Mouse (Mus musculus): ENCODE measurements around the gene Fgfr1op. TPM values are rescaled to one million over a fixed set of nuclear protein-coding genes. Genes with fewer than 3 reads are reported as not detected.

Gene Fgfr1op
- polyA plus RNA-seq, 1 experiment from 2014 or later = 32.0 TPM

GRCm38 (mm10) chr17:8233618-8234214 is 68.4 kb downstream of the Fgfr1op start:
- no peak overlapping the region for H3K4me2 ChIP-seq (ENCODE audit: low read depth, low read length)
- H3K9ac ChIP-seq (ENCODE audit: low read depth, low read length) = no peak overlapping the region
- ATAC-seq = no peak
- 62% methylated on average over 15 of the region's 15 CpGs for WGBS
- H3K4me1 ChIP-seq (ENCODE audit: control insufficient read depth, insufficient read depth, low read length) = no peaks in the 10 kb centered on the region
- no peak overlapping the region for H3K4me3 ChIP-seq (ENCODE audit: low read length)
- H3K27ac ChIP-seq (ENCODE audit: low read length) = no peak overlapping the region
- no peaks in the 10 kb centered on the region for H3K9me3 ChIP-seq (ENCODE audit: control insufficient read depth, low read length)
- no peaks in the 10 kb centered on the region for H3K27me3 ChIP-seq (replicated peaks; ENCODE audit: control insufficient read depth, insufficient read depth, low read length)
- H3K36me3 ChIP-seq (ENCODE audit: control insufficient read depth, insufficient read depth, low read length) = no peaks in the 10 kb centered on the region

DNA sequence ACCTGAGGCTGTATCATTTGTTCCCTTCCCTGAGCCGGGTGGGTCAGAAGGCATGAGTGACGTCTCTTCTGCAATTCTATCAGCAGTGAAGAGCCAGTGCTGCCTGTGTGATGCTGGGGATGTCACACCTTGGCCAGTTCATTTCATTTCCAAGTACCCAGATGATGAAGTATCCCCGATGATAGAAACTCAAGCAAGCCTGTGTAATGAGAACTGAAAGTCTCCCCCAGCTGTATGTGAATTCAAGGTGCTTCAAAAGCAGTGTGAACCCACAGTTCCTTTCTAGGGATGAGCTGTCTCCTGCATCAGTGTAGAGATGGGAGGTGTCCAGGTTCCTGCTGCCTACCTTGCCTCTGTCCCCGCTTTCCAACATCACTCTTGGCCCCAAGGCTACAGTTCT is 69.2 kb downstream of the Fgfr1op start:
- Histone ChIP-seq H3K9me3 (ENCODE audit: control insufficient read depth, low read length) (no peaks in the 10 kb centered on the region), H3K4me3 (ENCODE audit: low read length) (no peak overlapping the region), H3K9ac (ENCODE audit: low read depth, low read length) (no peak overlapping the region), H3K4me1 (ENCODE audit: control insufficient read depth, insufficient read depth, low read length) (no peaks in the 10 kb centered on the region), H3K36me3 (ENCODE audit: control insufficient read depth, insufficient read depth, low read length) (no peaks in the 10 kb centered on the region), H3K4me2 (ENCODE audit: low read depth, low read length) (no peak overlapping the region), H3K27me3 (replicated peaks; ENCODE audit: control insufficient read depth, insufficient read depth, low read length) (no peaks in the 10 kb centered on the region), H3K27ac (ENCODE audit: low read length) (no peak overlapping the region)
- 89% methylated on average over 4 of the region's 4 CpGs for WGBS
- no peak for ATAC-seq

DNA sequence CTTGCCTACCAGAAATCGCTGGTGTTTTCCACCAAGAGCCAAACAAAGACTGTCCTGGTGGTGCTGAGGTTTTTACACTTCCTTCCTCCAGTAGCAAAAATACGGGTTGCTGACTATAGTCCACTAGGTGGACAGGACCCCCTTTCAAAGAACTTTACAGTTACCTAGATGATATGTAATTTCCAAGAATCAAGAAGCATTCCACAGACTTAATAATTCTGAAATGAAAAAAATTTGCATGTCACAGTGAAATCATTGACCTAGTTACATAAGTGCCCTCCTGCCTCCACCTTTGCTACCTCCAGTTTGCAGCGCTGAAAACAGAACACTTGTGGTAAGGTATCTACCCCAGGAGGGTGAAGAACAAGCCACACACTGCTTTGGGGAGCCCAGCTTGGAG is 70.4 kb downstream of the Fgfr1op start, which contains the start of gene Ccr6:
Ccr6 (plus strand) TSS at position 301 of the 400 bp plus-strand sequence.
- WGBS = 73% methylated on average over 3 of the region's 3 CpGs
- Histone ChIP-seq H3K36me3 (ENCODE audit: control insufficient read depth, insufficient read depth, low read length) (no peaks in the 10 kb centered on the region), H3K9me3 (ENCODE audit: control insufficient read depth, low read length) (no peaks in the 10 kb centered on the region), H3K4me2 (ENCODE audit: low read depth, low read length) (no peak within 1 kb of the TSS), H3K9ac (ENCODE audit: low read depth, low read length) (no peak within 1 kb of the TSS), H3K27me3 (replicated peaks; ENCODE audit: control insufficient read depth, insufficient read depth, low read length) (no peaks in the 10 kb centered on the region), H3K27ac (ENCODE audit: low read length) (no peak within 1 kb of the TSS), H3K4me3 (ENCODE audit: low read length) (no peak within 1 kb of the TSS), H3K4me1 (ENCODE audit: control insufficient read depth, insufficient read depth, low read length) (no peaks in the 10 kb centered on the region)
- no peak for ATAC-seq

DNA sequence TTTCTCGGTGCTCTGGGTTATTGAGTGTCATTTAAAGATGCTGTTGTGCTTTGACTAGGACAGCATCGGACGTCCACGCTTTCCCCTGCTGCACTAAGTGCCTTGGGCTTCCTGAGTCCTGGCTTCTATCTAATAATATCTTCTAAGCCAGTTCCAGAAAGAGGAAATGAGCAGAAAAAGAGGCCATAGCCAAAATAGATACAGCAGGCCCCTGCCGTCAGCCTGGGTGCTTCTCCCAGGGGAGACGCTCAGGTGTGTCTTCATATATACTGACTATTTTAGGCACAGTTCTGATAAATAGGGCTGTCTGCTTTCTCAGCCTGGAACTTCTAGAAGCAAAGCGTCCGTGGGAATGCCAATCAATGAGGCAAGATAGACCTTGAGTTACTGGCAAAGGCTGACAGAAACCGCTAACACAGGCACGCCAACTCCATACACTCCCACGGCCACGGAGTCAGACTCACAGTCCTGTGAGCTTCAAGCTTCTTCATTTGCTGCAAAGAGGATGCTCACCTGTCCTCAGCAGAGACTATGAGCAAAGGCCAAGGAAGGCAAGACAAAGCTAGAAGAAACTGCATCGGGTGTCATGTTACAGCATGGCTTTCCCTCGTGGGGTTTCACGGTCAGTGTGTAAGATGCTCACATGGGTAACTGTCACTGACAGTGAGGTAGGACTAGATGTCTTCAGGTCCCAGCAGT is 72.9 kb downstream of the Fgfr1op start:
- H3K4me1 ChIP-seq (ENCODE audit: control insufficient read depth, insufficient read depth, low read length) = no peaks in the 10 kb centered on the region
- no peaks in the 10 kb centered on the region for H3K36me3 ChIP-seq (ENCODE audit: control insufficient read depth, insufficient read depth, low read length)
- H3K4me2 ChIP-seq (ENCODE audit: low read depth, low read length) = no peak overlapping the region
- no peak overlapping the region for H3K27ac ChIP-seq (ENCODE audit: low read length)
- no peaks in the 10 kb centered on the region for H3K27me3 ChIP-seq (replicated peaks; ENCODE audit: control insufficient read depth, insufficient read depth, low read length)
- H3K9ac ChIP-seq (ENCODE audit: low read depth, low read length) = no peak overlapping the region
- H3K9me3 ChIP-seq (ENCODE audit: control insufficient read depth, low read length) = no peaks in the 10 kb centered on the region
- WGBS = 79% methylated on average over 15 of the region's 15 CpGs
- ATAC-seq = no peak
- H3K4me3 ChIP-seq (ENCODE audit: low read length) = no peak overlapping the region

DNA sequence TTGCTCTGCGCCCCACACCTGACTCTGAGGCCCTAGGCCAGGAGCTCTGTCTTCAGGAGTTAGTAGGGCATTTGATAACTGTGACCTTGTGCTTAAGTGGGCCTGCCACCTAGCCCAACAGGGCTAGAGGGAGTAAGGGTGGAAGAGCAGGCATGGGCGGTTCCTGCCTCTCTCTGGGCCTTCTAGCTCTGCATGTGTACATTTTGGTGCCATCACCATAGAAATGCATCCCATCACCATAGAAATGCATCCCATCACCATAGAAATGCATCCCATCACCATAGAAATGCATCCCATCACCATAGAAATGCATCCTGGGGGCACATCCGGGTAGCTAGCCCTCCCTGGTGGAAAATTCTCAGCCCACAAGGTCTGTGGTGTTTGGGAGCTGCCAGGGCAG is 74.3 kb downstream of the Fgfr1op start:
- Histone ChIP-seq H3K27me3 (replicated peaks; ENCODE audit: control insufficient read depth, insufficient read depth, low read length) (no peaks in the 10 kb centered on the region), H3K9ac (ENCODE audit: low read depth, low read length) (no peak overlapping the region), H3K4me2 (ENCODE audit: low read depth, low read length) (no peak overlapping the region), H3K36me3 (ENCODE audit: control insufficient read depth, insufficient read depth, low read length) (no peaks in the 10 kb centered on the region), H3K4me3 (ENCODE audit: low read length) (no peak overlapping the region), H3K27ac (ENCODE audit: low read length) (no peak overlapping the region), H3K4me1 (ENCODE audit: control insufficient read depth, insufficient read depth, low read length) (no peaks in the 10 kb centered on the region), H3K9me3 (ENCODE audit: control insufficient read depth, low read length) (no peaks in the 10 kb centered on the region)
- ATAC-seq = no peak
- WGBS = 80% methylated on average over 3 of the region's 3 CpGs

DNA sequence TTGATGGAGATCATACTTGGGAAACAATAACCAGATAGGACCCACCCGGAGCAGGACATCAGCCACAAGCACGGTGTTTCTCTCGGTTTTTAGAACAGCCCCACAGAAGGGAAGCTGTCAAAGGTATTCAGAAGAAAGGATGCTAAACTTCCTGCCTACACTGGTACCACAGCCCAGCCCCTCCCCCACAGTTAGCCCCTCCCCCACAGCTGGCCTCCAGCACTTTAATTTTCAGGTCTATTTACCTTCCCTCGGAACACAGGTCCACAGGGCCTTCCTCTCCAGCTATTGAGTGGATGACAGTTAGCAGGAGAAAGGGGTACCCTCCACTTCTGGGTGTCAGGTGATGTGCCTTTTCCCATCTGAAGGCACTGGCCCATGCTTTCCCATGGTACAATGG is 75.2 kb downstream of the Fgfr1op start:
- 57% methylated on average over 4 of the region's 4 CpGs for WGBS

DNA sequence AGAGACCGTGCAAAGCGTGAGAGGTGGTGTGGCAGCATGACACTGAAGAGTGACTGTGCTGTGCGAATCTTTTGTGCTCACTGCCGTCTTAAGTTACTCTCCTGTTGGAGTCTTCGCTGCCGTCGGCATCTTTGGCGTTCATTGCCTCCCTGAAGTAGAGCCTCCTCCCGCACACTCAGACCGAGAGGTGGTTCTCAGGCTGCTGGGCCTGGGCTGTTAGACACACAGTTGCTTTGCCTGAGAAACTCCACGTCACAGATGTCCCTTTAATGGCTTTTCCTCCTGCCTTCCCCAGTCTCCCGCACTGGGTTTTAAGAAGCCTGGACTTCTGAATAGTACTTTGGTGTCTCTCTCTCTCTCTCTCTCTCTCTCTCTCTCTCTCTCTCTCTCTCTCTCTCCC is 76.3 kb downstream of the Fgfr1op start:
- no peaks in the 10 kb centered on the region for H3K36me3 ChIP-seq (ENCODE audit: control insufficient read depth, insufficient read depth, low read length)
- ATAC-seq = no peak
- no peaks in the 10 kb centered on the region for H3K27me3 ChIP-seq (replicated peaks; ENCODE audit: control insufficient read depth, insufficient read depth, low read length)
- H3K4me3 ChIP-seq (ENCODE audit: low read length) = no peak overlapping the region
- 75% methylated on average over 12 of the region's 12 CpGs for WGBS
- no peaks in the 10 kb centered on the region for H3K4me1 ChIP-seq (ENCODE audit: control insufficient read depth, insufficient read depth, low read length)
- H3K27ac ChIP-seq (ENCODE audit: low read length) = no peak overlapping the region
- no peaks in the 10 kb centered on the region for H3K9me3 ChIP-seq (ENCODE audit: control insufficient read depth, low read length)
- no peak overlapping the region for H3K4me2 ChIP-seq (ENCODE audit: low read depth, low read length)
- no peak overlapping the region for H3K9ac ChIP-seq (ENCODE audit: low read depth, low read length)

More for the DNA sequence above, 75.2 kb downstream of the Fgfr1op start:
- Histone ChIP-seq H3K27me3 (replicated peaks; ENCODE audit: control insufficient read depth, insufficient read depth, low read length) (no peaks in the 10 kb centered on the region), H3K36me3 (ENCODE audit: control insufficient read depth, insufficient read depth, low read length) (no peaks in the 10 kb centered on the region), H3K4me3 (ENCODE audit: low read length) (no peak overlapping the region), H3K9ac (ENCODE audit: low read depth, low read length) (no peak overlapping the region), H3K9me3 (ENCODE audit: control insufficient read depth, low read length) (no peaks in the 10 kb centered on the region), H3K27ac (ENCODE audit: low read length) (no peak overlapping the region), H3K4me1 (ENCODE audit: control insufficient read depth, insufficient read depth, low read length) (no peaks in the 10 kb centered on the region), H3K4me2 (ENCODE audit: low read depth, low read length) (no peak overlapping the region)
- ATAC-seq = no peak

- H3K4me1 ChIP-seq (ENCODE audit: control insufficient read depth, insufficient read depth, low read length) = no peaks in the 10 kb centered on the region
- H3K9ac ChIP-seq (ENCODE audit: low read depth, low read length) = no peak overlapping the region
- H3K27me3 ChIP-seq (replicated peaks; ENCODE audit: control insufficient read depth, insufficient read depth, low read length) = no peaks in the 10 kb centered on the region
- no peaks in the 10 kb centered on the region for H3K36me3 ChIP-seq (ENCODE audit: control insufficient read depth, insufficient read depth, low read length)
- no peak overlapping the region for H3K4me3 ChIP-seq (ENCODE audit: low read length)
- no peak overlapping the region for H3K27ac ChIP-seq (ENCODE audit: low read length)
- no peak overlapping the region for H3K4me2 ChIP-seq (ENCODE audit: low read depth, low read length)
- 82% methylated on average over 11 of the region's 11 CpGs for WGBS
- ATAC-seq = no peak
- no peaks in the 10 kb centered on the region for H3K9me3 ChIP-seq (ENCODE audit: control insufficient read depth, low read length)
Measured at GRCm38 (mm10) chr17:8242186-8242585, 76.9 kb downstream of the Fgfr1op start.

DNA sequence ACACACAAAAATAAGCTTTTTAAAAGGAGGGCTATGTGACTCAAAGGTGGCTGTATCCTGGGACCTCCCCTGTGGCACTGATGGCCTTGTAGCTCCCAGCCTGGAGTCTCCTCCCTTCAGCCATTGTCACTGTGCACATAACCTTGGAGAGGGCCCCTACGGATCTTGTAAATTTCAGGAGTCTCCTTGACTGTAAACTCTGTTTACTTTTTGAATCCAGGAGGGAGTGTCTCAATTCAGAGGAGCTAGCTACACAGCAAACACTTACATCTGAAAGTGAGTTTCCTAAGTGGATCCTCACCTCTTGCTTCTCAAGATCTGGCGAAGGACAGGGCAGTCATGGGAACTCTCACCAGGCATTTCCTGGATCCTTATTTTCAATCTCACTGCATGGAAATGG is 78.8 kb downstream of the Fgfr1op start:
- no peak overlapping the region for H3K27ac ChIP-seq (ENCODE audit: low read length)
- 55% methylated on average over 2 of the region's 2 CpGs for WGBS

More for the DNA sequence above, 78.8 kb downstream of the Fgfr1op start:
- no peak for ATAC-seq
- no peak overlapping the region for H3K4me2 ChIP-seq (ENCODE audit: low read depth, low read length)
- no peaks in the 10 kb centered on the region for H3K9me3 ChIP-seq (ENCODE audit: control insufficient read depth, low read length)
- H3K4me1 ChIP-seq (ENCODE audit: control insufficient read depth, insufficient read depth, low read length) = no peaks in the 10 kb centered on the region
- H3K27me3 ChIP-seq (replicated peaks; ENCODE audit: control insufficient read depth, insufficient read depth, low read length) = no peaks in the 10 kb centered on the region
- H3K9ac ChIP-seq (ENCODE audit: low read depth, low read length) = no peak overlapping the region
- H3K4me3 ChIP-seq (ENCODE audit: low read length) = no peak overlapping the region
- H3K36me3 ChIP-seq (ENCODE audit: control insufficient read depth, insufficient read depth, low read length) = no peaks in the 10 kb centered on the region
